Mouse (Mus musculus) neural tube, embryonic 10.5 days (tissue): Measurements from ENCODE around the gene Fmo2.

Source experiments
- DNase-seq: peaks from one replicate; pipeline ENCODE4 v3.0.0-alpha.2; 2017; ENCODE audit warnings: low spot score; ENCODE audit errors: extremely low spot score

The Fmo2 gene

DNA sequence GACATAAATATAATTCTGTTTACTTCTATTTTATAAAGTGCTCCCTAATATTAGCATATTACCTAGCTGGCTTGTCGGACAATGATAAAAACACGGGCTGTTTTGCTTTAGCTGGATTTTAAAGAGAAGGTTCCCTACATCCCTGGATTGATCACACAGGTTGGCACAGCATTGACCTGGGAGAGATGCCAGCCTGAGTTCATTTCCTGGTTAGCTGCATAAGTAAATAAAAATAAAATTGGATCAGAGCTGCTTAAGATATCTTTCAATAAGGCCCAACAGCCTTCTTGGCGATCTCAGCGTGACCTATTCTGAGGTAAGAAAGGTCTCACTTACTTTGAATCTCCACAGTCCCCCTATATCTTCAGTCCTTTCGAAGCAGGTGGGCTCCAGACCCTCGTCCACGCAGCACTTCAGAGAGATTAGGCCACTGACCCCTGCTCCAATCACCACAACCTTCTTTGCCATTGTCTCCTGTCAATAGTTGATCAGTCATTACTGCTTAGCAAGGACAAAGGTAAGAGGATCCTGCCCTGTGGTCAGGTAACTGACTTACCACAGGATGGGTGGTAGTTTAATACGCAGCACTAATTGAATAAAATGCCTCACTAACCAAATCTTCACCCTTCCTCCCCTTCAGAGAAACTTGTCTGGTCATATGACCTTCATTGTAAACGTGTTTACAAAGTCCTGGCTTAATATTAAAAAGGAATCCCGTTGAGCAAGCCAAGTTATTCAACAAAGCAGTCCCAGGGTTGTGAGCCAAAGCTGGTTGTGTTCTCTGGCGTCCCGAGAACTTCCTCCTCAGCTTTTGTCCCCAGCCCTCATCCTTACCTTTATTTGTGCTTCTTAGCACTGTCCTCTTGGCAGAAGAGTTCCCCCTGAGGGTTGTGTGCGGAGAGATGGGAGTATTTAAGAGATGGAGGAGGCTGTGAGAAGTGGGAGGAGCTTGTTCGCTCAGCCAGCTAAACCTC lies at the start of gene Fmo2:
Fmo2 (minus strand) TSS at position 889 of the 974 bp plus-strand sequence.
- no peak for DNase-seq

DNA sequence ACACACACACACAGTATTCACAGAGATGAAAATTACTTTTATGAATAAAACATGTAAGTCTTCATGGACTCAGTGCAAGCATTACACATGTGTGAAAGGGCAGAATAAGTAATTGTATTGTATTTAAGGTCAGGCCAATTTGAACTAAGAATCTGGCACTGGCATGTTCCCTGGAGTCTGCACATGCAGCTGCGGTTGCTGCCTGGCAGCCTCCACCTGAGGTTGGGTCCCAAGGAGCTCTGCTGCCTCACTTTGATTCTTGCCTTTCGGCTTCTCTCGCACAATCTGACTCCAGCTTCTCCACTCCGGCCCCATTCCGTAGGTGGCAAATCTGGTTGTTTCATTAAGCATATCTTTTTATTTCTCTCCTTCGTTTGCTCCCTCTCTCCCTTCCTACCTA lies 49.4 kb upstream of the Fmo2 start:
- DNase-seq: no peak

DNA sequence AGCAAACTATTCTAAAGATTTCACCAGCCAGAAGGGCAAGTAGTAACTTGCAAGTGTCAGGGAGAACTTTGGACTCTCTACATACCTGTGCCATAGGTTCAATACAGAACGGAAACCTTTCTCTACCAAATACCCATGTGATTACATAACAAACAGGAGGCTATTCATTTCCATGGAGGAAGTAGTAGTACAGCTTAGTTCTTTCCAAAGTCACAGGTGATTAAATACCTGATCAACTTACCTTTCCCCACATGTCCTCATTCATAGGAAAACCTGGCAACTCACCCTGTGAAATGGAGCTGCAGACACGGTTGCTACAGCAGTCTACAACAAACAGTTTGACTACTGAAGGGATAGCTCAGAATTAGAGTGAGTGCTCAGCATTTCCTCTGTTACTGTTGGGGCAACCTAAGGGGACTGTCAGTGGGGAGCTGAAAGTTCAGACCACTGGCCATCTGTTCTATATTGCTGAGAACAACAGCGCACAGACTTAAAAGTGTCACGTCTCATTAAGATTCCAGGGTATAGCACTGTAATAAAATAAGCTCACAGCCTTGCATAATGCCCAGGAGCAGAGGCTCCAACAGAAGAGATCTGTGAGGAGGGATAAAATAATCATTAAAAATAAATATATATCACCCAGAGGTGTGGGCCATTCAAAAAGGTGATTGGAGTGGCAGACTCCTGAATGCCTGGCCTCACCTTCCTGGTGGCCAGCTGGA lies 48.5 kb upstream of the Fmo2 start:
- DNase-seq: no peak

DNA sequence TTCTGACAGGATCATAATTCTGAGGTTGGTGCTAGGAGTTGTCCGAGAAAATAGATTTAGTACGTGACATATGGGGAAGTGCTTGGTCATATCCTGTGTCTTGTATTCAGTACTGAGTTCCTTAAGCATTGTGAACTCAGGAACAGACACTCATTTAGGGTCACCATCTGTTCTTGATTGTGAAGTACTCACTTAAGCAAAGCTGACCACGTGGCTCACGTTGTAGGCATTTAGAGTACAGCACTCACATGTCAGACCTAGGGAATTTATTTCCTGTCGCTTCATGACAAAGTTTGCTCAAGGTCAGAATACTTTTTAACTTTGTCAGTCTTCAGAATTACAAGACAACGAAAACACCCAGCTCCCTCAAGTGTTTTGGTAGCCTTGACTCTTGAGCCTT lies 45.2 kb upstream of the Fmo2 start:
- no peak for DNase-seq

- no peak for DNase-seq
Measured at GRCm38 (mm10) chr1:162938696-162939351, 40.3 kb upstream of the Fmo2 start.

DNA sequence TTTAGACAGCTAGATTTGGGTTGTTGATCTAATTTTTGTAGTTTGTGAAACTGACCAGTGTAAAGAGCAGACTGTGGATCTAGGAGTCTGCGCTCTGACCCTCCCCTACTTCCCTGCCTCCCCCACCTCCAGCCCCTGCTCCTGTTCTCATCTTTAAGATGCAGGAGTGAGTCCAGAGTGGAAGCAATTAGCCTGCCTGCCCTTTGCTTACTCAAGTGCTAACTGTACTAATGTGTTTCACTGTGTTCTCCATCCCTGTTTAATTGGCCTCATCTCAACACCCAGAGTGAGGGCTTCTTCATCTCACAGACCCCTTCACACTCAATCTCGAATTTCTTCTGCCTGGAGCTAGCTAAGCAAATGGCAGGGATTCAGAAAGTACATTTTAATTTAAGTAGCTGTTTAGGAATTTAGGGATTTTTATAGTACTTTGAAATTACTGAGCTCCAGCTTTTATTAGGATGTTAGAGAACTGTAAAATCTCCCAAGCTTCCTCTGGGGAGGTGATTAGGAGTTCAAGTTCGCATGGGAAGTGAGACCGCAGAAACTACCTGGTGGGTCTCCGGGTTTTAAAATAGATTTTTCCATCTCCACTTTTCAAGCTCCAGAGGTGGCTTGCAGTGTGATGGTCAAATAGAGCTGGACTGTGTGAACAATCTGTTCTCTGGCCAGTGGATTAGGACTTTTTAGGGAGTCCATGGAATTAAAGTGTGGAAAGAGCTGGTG lies 39.6 kb upstream of the Fmo2 start:
- no peak for DNase-seq

DNA sequence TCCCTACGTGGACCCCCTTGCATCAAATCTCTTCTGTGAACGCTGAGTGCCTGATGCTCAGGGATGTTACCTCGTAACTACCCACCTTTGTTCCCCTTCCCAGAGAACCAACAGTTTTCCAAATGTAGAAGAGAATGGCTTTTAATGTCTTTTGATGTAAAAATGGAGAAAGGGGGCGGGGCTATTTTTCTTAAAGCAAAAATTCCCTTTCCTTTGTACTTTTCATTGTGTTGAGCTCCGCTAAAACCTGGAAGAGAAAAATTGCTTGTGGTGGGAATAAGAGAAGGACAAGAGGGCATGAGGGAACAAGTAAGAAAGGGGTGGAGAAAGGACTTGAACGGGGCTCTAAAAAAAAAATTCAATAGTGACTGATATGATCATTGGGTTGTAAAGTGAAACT lies 38.9 kb upstream of the Fmo2 start, which contains the start of gene Fmo6:
Fmo6 (minus strand) TSS at position 101 of the 400 bp plus-strand sequence.
- no peak for DNase-seq

DNA sequence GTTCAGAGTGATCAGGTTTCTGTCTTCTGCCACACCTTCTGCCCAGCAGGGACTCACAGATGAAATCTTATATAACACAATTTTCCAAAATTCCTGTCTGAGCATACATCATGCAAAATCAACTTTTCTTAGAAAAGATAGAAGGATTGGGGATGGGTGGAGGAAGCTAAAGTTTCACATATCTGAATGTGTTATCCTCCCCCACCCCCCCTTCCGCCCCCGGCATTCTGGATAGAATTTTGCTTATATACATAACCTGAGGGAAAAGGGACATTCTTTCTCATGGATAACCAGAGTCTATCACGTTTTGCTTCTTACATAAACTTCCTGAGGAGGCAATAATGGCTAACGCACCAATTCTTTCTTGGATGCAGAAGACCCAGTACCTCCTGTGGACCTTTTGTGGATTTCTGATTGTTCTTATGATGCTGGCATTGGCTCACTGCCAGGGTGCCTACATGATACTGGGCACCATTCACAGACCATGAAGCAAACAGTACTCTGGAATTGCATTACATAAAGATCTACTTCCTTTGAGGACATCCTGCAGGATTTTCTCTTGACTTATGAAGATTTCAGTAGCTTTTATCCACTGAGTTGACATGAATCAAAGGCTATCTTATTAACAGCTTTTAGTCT lies 36.0 kb upstream of the Fmo2 start:
- no peak for DNase-seq

- DNase-seq: no peak
Measured at GRCm38 (mm10) chr1:162932386-162932785, 33.9 kb upstream of the Fmo2 start.

GRCm38 (mm10) chr1:162931880-162932279 lies 33.4 kb upstream of the Fmo2 start:
- DNase-seq: no peak

- DNase-seq: no peak
Measured at GRCm38 (mm10) chr1:162931310-162931875, 32.9 kb upstream of the Fmo2 start.

DNA sequence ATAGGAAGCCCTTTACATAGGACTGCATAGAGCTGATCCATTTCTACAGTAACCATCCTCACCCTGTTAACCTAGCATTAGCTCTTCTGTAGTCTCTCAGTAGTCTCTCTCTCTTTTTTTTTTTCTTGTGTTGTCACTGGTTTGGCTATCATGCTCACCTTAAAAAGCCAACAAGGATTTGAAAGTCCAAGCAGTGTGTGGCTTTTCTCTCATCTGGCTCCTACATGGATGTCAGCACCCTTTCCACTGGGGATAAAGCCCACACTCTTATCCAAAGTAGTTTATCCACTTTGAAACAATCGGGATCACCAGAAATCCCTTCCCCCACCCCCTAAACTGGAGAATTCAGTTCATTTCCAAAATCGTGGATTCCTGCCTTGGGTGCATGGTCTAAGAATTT lies 32.1 kb upstream of the Fmo2 start:
- DNase-seq: no peak

GRCm38 (mm10) chr1:162929146-162929545 lies 30.6 kb upstream of the Fmo2 start:
- DNase-seq: no peak

- DNase-seq: no peak
Measured at GRCm38 (mm10) chr1:162925121-162925520, 26.6 kb upstream of the Fmo2 start.

GRCm38 (mm10) chr1:162916661-162917060 lies 18.1 kb upstream of the Fmo2 start:
- no peak for DNase-seq

- DNase-seq: no peak
Measured at GRCm38 (mm10) chr1:162914932-162915556, 16.5 kb upstream of the Fmo2 start.

- no peak for DNase-seq
Measured at GRCm38 (mm10) chr1:162912085-162912484, 13.6 kb upstream of the Fmo2 start.

DNA sequence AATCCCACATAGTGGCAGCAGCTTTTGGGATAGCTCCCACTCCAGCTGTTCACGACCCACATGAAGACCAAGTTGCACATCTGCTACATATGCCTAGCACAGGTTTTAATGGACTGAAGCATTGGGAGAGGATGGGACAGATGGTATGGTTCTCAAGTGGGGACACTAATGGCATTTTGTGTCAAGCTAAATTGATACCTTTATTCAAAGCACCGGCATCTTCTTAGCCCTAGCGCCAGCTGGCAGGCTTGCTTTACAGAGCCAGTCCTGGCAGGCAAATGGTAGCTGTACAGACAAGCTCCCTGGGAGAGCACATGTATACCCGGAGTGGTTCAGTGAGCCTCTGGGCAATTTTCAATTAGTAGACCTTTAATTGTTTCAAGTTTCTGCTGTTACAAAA lies 3.4 kb upstream of the Fmo2 start:
- DNase-seq: no peak

DNA sequence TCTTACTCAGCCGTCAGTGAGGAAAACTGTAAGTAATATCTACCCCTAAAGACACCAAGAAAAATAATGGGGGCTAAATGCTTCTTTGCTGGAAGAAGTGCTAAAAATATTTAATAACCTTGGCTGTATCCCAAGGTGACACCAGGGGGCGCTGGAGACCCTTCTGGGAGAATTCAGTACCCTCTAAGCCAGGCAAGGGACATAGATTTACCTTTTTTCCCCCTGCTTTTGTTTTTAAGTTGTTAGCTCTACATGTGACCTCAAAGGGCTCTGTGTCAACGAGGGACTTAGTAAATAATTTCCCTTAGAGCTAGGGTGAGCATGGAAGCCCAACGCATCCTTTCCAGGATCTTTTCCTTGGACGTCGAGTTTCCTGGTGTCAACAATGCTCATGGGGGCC lies 2.6 kb downstream of the Fmo2 start:
- DNase-seq: peak; percentile 78

DNA sequence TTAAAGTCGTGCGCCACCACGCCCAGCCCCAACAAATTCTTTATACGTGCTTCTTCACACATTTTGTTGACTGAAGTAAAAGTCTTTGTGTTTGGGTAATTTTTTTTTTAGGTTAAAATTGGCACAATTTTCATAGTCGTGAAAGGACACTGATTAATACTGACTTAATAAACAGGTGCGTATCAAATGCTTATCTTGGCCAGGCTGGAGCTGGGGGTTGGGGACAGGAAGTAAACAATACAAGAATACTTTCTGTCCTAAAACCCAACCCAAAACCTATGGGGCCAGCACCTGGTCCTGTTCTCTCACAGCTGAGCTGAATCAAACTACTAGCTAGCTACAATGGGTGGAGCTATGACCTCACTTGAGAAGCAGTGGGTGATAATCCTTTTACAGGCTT lies 5.5 kb downstream of the Fmo2 start:
- DNase-seq: no peak
